Mouse (Mus musculus) megakaryocyte progenitor cell, adult 5-6 weeks (primary cell): ENCODE data around the gene Lrrc9. TPM values are rescaled to one million over a fixed set of nuclear protein-coding genes. Genes with fewer than 3 reads are reported as not detected.
A peak's percentile ranks its signal among the peaks of the same experiment; 100 is the strongest.

ENCODE experiments used
- ATAC-seq: replicated peaks from 2 replicates; pipeline ENCODE4 v1.8.0; 2016; ENCODE audit warnings: mild to moderate bottlenecking, moderate TSS enrichment, inconsistent platforms; ENCODE audit not compliant: poor library complexity
- total RNA-seq, 2 experiments: library from RNA; stranded (forward) in 1 of 2; stranded (reverse) in 1 of 2; fragments of 157-497, 149-512 nt in 1 of 2; fragments of 200-1000 nt in 1 of 2; gene quantifications; 2 replicates each; pipeline versions ENCODE4 v1.2.3 to v1.2.4; 2015 to 2017

Gene Lrrc9
- total RNA-seq, 2 experiments from 2014 or later: 0.42 to 2.7 TPM

GRCm38 (mm10) chr12:72467789-72468188 lies 26.1 kb downstream of the Lrrc9 start:
- ATAC-seq: no peak

GRCm38 (mm10) chr12:72476773-72477450 lies 35.2 kb downstream of the Lrrc9 start:
- no peak for ATAC-seq

- peak; percentile 55 for ATAC-seq
Observed at GRCm38 (mm10) chr12:72482226-72482625, 40.6 kb downstream of the Lrrc9 start.

- no peak for ATAC-seq
Observed at GRCm38 (mm10) chr12:72484872-72485271, 43.2 kb downstream of the Lrrc9 start.

- ATAC-seq: 0 out of 2 replicates have a peak, but pooled peaks have one; percentile 17
Observed at GRCm38 (mm10) chr12:72487498-72487897, 45.8 kb downstream of the Lrrc9 start.

GRCm38 (mm10) chr12:72489995-72490394 lies 48.3 kb downstream of the Lrrc9 start:
- peak; percentile 86 for ATAC-seq

GRCm38 (mm10) chr12:72491063-72491719 lies 49.5 kb downstream of the Lrrc9 start:
- no peak for ATAC-seq

GRCm38 (mm10) chr12:72496866-72497600 lies 55.4 kb downstream of the Lrrc9 start:
- no peak for ATAC-seq

- no peak for ATAC-seq
Observed at GRCm38 (mm10) chr12:72509606-72510005, 67.9 kb downstream of the Lrrc9 start.

GRCm38 (mm10) chr12:72515446-72515845 lies 73.8 kb downstream of the Lrrc9 start:
- peak; percentile 79 for ATAC-seq

GRCm38 (mm10) chr12:72518114-72518728 lies 76.6 kb downstream of the Lrrc9 start:
- ATAC-seq: no peak

- no peak for ATAC-seq
Observed at GRCm38 (mm10) chr12:72519352-72519751, 77.7 kb downstream of the Lrrc9 start.

GRCm38 (mm10) chr12:72519855-72520254 lies 78.2 kb downstream of the Lrrc9 start:
- 0 out of 2 replicates have a peak, but pooled peaks have one; percentile 26 for ATAC-seq

GRCm38 (mm10) chr12:72520645-72521044 lies 79.0 kb downstream of the Lrrc9 start:
- ATAC-seq: peak; percentile 96

GRCm38 (mm10) chr12:72525588-72525987 lies 83.9 kb downstream of the Lrrc9 start:
- peak; percentile 58 for ATAC-seq

- ATAC-seq: no peak
Observed at GRCm38 (mm10) chr12:72532303-72532702, 90.6 kb downstream of the Lrrc9 start.

- ATAC-seq: no peak
Observed at GRCm38 (mm10) chr12:72533986-72534385, 92.3 kb downstream of the Lrrc9 start.

- no peak for ATAC-seq
Observed at GRCm38 (mm10) chr12:72535599-72535998, 93.9 kb downstream of the Lrrc9 start.

GRCm38 (mm10) chr12:72536021-72536597 lies 94.4 kb downstream of the Lrrc9 start, which contains the start of gene Pcnx4:
TSS of gene Pcnx4 (plus strand) at chr12:72536383.
- peak; percentile 99 for ATAC-seq

GRCm38 (mm10) chr12:72538571-72538970 lies 96.9 kb downstream of the Lrrc9 start:
- no peak for ATAC-seq

- no peak for ATAC-seq
Observed at GRCm38 (mm10) chr12:72554347-72554746, 112.7 kb downstream of the Lrrc9 start.
